Mouse (Mus musculus): ENCODE measurements around the gene Pfas. TPM values are rescaled to one million over a fixed set of nuclear protein-coding genes. Genes with fewer than 3 reads are reported as not detected.

Gene Pfas
- total RNA-seq, 1 experiment, result 119 TPM

Other genes with a start within 250 kb of the Pfas start
- gene Ndel1, start 136.6 kb downstream of the Pfas start, total RNA-seq (2012; rRNA removed), result 24.9 and 40.1 TPM in 2 replicates
- 0.09 TPM in 1 of 2 replicates, not detected in the other for gene Rnf222, start 119.9 kb downstream of the Pfas start, total RNA-seq (2012; rRNA removed)
- 2,753 and 2,889 TPM in 2 replicates for gene Rpl26, start 106.9 kb downstream of the Pfas start, total RNA-seq (2012; rRNA removed)
- gene Odf4, start 81.4 kb downstream of the Pfas start, total RNA-seq (2012; rRNA removed), result not detected in 2 replicates
- 2.5 and 3.1 TPM in 2 replicates for gene Arhgef15, start 51.0 kb downstream of the Pfas start, total RNA-seq (2012; rRNA removed)
- gene Slc25a35, start 40.3 kb downstream of the Pfas start, total RNA-seq (2012; rRNA removed), result 2.7 and 3.3 TPM in 2 replicates
- 90.7 and 107 TPM in 2 replicates for gene Rangrf, start 33.3 kb downstream of the Pfas start, total RNA-seq (2012; rRNA removed)
- 50.9 and 79.5 TPM in 2 replicates for gene Ctc1, start 7.5 kb upstream of the Pfas start, total RNA-seq (2012; rRNA removed)
- 71.7 and 81.1 TPM in 2 replicates for gene Aurkb, start 37.2 kb upstream of the Pfas start, total RNA-seq (2012; rRNA removed)
- 4.5 and 6.2 TPM in 2 replicates for gene Borcs6, start 51.3 kb upstream of the Pfas start, total RNA-seq (2012; rRNA removed)
- 38.6 and 38.8 TPM in 2 replicates for gene Tmem107, start 62.3 kb upstream of the Pfas start, total RNA-seq (2012; rRNA removed)
- gene Vamp2, start 80.0 kb upstream of the Pfas start, total RNA-seq (2012; rRNA removed), result 7.1 and 9.0 TPM in 2 replicates
- gene Per1, start 86.8 kb upstream of the Pfas start, total RNA-seq (2012; rRNA removed), result 6.0 and 8.6 TPM in 2 replicates
- not detected in 2 replicates for gene Hes7, start 111.9 kb upstream of the Pfas start, total RNA-seq (2012; rRNA removed)
- gene 9130213A22Rik, start 114.1 kb upstream of the Pfas start, total RNA-seq (2012; rRNA removed), result not detected in 2 replicates
- gene Aloxe3, start 117.4 kb upstream of the Pfas start, total RNA-seq (2012; rRNA removed), result 0.49 and 1.4 TPM in 2 replicates
- 0.21 and 0.22 TPM in 2 replicates for gene Alox12b, start 148.5 kb upstream of the Pfas start, total RNA-seq (2012; rRNA removed)
- gene Alox8, start 189.4 kb upstream of the Pfas start, total RNA-seq (2012; rRNA removed), result 0.85 and 1.6 TPM in 2 replicates
- gene Gucy2e, start 228.6 kb upstream of the Pfas start, total RNA-seq (2012; rRNA removed), result 0.05 and 0.09 TPM in 2 replicates

Measured in ES-E14 (cell line).